Mouse (Mus musculus) urinary bladder, postnatal 36 days (tissue): ENCODE measurements around the gene Sfmbt2.
"Not testable (repeated sequence)": the region's sequence is repeated elsewhere in the genome, so short reads cannot be mapped to it uniquely, and the experiment has no call there.

ENCODE experiments used
- DNase-seq, 2 experiments: peaks; one replicate each; pipeline ENCODE4 v3.0.0; 2022; ENCODE audit warnings: low spot score in 2 of 2, mixed read lengths in 1 of 2

The Sfmbt2 gene

GRCm38 (mm10) chr2:10370176-10370575 lies at the start of gene Sfmbt2:
TSS of gene Sfmbt2 (plus strand) at chr2:10370510.
- no peak for DNase-seq

DNA sequence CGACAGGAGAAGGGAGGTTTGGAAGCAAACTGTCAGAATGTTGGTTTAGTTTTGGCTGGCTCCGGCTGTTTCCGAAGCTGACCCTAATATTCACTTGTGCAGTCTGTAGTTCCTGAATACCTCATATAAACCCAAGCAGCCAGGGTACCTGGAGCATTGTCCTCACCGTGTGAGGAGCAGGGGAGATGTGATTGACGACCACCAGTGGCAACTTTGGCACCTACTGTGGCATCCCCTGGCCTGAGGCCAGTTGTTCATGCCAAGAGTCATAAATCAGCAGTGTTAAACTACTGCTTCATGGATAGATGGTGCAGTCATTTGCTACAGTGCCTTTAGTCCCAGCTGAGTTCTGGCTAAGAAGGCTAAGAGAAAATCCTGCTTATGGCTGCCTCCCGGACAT lies 49.2 kb upstream of the Sfmbt2 start:
- DNase-seq = no peak

- no peak for DNase-seq
These were observed 47.1 kb upstream of the Sfmbt2 start for GRCm38 (mm10) chr2:10323173-10323572.

GRCm38 (mm10) chr2:10324980-10325379 lies 45.3 kb upstream of the Sfmbt2 start:
- no peak for DNase-seq

DNA sequence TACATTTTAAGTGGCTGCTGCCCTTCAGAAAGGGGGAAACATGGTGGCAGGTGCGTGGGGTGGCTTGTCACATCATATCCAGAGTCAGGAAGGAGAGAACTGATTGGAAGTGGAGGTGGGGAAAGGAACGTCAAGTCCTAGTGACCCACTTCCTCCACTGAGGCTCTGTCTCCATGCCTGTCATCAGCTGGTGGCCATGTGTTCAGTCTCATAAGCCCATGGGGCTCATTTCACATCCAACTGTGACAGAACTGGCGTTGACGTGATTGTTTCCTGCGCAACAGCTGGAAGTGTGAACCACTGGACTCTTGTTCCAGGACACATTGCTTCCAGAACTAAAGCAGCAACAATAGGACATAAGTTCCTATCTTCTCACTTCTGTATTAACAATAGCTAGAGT lies 40.1 kb upstream of the Sfmbt2 start:
- DNase-seq = no peak

GRCm38 (mm10) chr2:10334299-10334698 lies 36.0 kb upstream of the Sfmbt2 start:
- DNase-seq = no peak

- no peak for DNase-seq
These were observed 35.2 kb upstream of the Sfmbt2 start for GRCm38 (mm10) chr2:10335037-10335608.

DNA sequence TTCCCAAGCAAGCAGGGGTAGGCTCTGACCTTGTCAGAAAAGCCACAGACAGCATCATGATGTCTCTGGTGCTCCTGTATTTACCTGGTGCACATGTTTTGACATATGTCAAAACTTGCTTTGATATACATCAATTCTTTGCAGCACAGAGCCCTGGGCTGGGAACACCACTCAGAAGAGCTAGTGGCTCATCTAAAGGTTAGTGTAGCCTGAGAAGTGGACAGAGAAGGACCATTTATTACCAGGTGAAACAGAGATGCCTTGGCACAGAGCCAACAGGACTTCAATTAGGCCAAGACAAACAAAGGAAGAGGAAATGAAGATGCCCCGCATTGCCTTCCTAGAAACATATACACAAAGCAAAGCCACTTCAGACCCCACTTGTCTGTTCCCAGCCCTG lies 30.3 kb upstream of the Sfmbt2 start:
- DNase-seq = no peak

- DNase-seq = no peak
These were observed 26.8 kb upstream of the Sfmbt2 start for GRCm38 (mm10) chr2:10343523-10343922.

- DNase-seq = not testable (repeated sequence)
These were observed 26.2 kb upstream of the Sfmbt2 start for GRCm38 (mm10) chr2:10344073-10344472.

GRCm38 (mm10) chr2:10347193-10347592 lies 23.1 kb upstream of the Sfmbt2 start:
- DNase-seq = no peak

DNA sequence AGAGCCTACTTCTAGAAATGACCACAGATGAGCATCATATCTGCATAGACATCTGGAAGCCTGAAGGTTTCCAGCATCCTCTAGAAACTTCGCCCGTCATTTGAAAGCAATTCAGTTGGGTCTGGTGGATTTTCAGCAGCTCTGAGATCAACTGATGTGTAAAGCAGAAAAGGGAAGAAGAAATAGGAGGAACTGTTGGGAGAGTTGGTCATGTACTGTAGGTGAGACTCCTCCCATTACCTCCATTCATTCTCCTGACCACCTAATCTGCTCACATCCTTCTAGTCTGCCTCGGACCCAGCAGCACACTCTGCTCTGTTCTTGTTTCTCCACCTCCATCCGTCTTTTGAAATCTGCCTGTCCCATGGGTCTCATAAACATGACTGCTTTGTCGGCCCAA lies 22.3 kb upstream of the Sfmbt2 start:
- no peak for DNase-seq

GRCm38 (mm10) chr2:10350266-10350810 lies 20.0 kb upstream of the Sfmbt2 start:
- DNase-seq = no peak

DNA sequence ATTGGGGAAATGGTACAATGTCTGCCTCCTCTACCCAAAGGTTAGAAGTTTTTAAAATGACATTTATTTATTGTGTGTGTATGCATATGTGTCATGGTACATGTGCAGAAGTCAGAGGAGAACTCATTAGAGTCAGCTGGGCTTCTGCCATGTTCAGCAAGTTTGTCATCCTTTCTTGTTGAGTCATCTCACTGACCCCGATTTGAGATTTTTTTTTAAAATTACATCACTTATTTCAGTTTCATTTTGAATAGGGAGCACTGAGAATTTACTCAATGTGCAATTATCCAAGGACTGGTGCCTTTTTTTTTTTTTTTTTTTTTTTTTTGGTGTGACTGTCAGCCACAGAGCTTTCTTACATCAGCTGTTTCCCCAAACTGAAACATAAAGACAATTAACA lies 19.2 kb upstream of the Sfmbt2 start:
- DNase-seq = no peak

GRCm38 (mm10) chr2:10352887-10353286 lies 17.4 kb upstream of the Sfmbt2 start:
- DNase-seq = no peak

DNA sequence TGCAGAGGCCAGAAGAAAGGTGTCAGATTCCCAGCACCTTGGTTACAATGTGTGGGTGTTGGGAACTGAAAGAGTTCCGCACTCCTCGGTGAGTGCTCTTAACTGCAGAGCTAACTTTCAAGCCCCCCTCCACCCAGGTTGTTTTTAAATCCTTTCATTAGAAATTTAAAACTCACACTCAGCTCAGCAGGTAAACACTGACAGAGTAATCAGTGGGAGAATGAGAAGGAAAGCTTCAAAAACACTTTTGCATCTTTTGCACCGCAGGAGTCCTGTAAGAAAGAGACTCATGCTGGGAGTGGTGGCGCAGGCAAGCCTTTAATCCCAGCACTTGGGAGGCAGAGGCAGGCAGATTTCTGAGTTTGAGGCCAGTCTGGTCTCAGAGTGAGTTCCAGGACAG lies 16.4 kb upstream of the Sfmbt2 start:
- DNase-seq = no peak

DNA sequence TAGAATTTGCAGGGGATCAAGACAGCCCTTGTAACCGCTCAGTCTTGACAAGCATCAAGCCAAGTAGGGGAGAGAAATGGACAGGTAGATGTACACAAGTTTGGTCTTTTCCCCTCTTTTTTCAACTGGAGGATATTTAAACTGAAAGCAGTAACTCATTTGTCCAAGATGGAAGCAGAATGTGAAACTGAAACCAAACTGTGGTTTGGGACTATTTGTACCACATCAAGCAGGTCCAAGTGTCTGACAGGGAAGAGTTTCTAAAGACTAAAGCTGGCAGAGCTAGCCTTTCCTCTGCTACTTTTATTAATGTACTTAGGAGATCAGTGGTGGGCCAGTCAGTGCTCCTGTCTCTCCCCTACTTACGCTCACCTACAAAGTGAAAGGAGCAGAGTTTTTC lies 10.4 kb upstream of the Sfmbt2 start:
- DNase-seq = no peak

DNA sequence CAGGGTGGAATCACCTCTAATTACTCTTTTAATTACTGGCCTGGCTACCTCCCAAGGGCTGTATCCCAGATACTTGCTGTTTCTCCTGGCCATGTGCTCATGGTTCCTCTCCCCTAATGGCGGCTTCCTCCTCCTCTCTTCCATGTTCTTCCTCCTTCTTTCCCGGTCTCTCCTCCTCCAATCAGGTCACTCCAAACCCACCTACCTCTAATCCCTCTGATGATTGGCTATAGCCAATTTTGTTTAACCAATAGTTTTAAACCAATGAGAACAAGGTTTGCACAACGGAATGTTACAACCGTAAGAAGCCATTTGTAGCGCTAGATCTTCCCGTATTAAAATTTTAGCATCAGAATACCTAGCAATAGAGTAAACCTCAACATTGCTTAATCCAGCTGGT lies 5.2 kb upstream of the Sfmbt2 start:
- no peak for DNase-seq

- DNase-seq = no peak
These were observed 4.0 kb upstream of the Sfmbt2 start for GRCm38 (mm10) chr2:10366284-10366683.

GRCm38 (mm10) chr2:10369676-10370075 lies 634 bp upstream of the Sfmbt2 start:
- no peak for DNase-seq

DNA sequence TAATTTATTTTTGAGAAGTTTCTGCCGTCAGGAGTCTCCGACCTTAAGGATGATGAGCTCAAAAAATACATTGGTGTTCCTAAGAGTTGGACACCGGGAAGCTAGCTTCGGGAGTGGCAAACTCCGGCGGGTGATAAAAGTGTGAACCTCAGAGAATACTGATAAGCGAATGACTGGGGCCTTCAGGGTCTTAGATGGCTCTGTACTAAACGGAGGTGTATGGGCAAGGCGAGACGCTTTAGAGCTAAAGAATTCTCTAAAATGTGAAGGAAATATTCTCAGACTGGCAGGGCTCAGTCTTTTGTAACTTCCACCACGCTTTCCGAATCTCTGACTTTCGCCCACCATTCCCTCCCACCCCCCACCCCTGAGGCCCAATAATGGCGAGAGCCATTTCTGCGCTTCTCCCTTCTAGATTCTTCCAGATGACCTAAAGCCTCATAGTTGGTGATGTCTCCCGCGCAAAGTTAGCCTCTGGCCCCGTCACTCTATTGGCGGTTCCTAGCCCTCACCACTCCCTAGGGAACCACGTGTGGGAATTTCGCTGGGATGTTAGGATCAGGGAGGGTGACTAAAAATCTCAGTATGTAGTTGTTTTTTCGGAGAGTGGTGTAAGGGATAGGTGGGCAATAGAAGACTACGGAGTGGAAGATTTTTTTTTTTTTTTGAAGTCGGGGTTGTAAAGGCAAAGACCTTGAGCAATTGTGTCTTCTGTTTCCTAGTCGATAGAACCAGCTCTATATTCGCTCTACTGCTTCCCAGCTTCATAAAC lies 563 bp downstream of the Sfmbt2 start:
- no peak for DNase-seq

DNA sequence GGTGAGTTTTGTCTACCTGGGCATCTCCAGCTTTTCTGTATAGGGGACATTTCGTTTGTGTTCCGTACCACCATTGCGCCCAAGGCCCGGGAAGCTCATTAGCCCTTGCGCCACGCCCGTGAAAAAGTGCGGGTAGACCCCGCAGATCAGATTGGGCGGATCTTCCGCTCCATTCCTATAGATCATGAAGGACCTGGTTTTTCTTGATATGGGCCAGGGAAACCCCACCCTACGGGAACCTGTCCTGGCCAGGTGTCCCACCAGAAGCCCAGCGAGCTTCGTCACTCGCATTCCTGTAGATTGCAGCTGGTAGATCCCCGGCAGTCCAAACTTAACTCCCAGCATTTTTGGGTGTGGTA lies 1.1 kb downstream of the Sfmbt2 start:
- DNase-seq = no peak

DNA sequence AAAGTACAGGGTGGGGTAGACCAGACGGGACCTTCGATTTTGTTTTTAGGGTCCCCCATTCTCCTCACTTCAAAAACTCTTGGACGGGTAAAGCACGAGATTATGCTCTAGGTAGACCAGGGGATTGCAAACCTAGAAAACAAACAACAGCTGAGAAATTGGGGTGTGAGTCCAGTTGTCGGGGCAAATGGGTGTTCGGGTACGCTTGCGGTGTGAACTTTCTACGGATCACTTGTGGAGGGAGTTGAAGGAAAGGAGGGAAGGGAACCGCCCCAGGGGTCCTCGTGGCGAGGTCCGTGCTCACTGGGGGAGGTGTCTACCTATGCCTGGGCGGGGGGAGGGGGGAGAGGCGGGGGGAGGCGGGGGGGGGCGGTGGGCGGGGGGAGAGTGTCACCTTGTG lies 1.6 kb downstream of the Sfmbt2 start:
- DNase-seq = no peak
